Mouse (Mus musculus) midbrain, postnatal 0 days (tissue): Measurements from ENCODE around the gene Kif13a. TPM values are rescaled to one million over a fixed set of nuclear protein-coding genes. Genes with fewer than 3 reads are reported as not detected.

Experiments used
- ATAC-seq: fragments of 200-750 bp; cut with Nextera tagmentation; 2 replicates; pipeline ENCODE4 v1.8.0; 2017; ENCODE audit warnings: moderate number of reproducible peaks, mild to moderate bottlenecking, moderate TSS enrichment, moderate library complexity; ENCODE audit not compliant: low FRiP score
- DNase-seq: peaks from one replicate; pipeline ENCODE4 v3.0.0-alpha.2; 2015; ENCODE audit warnings: low spot score
- H3K27ac ChIP-seq: fragments of 300-500 bp; sonication (generic); 2 replicates; pipeline ENCODE4 v1.5.1; 2014; ENCODE audit warnings: low read depth, mild to moderate bottlenecking, low read length, mixed read lengths
- H3K27me3 ChIP-seq: fragments of 300-500 bp; sonication (generic); 2 replicates; pipeline ENCODE4 v1.6.1; 2014; ENCODE audit warnings: low read length, control low read depth, mixed read lengths; ENCODE audit not compliant: insufficient read depth
- H3K36me3 ChIP-seq: fragments of 300-500 bp; sonication (generic); 2 replicates; pipeline ENCODE4 v1.6.1; 2014; ENCODE audit warnings: low read length, control low read depth, mixed read lengths; ENCODE audit not compliant: insufficient read depth
- H3K4me1 ChIP-seq: fragments of 300-500 bp; sonication (generic); 2 replicates; pipeline ENCODE4 v1.6.1; 2014; ENCODE audit warnings: mild to moderate bottlenecking, control low read depth, antibody characterized with exemption, low read length, mixed read lengths; ENCODE audit not compliant: insufficient read depth
- H3K4me2 ChIP-seq: fragments of 300-500 bp; sonication (generic); 2 replicates; pipeline ENCODE4 v1.6.1; 2014; ENCODE audit warnings: low read depth, mild to moderate bottlenecking, low read length, mixed read lengths; ENCODE audit not compliant: poor library complexity, severe bottlenecking
- H3K4me3 ChIP-seq: fragments of 300-500 bp; sonication (generic); 2 replicates; pipeline ENCODE4 v1.5.1; 2014; ENCODE audit warnings: low read depth, mild to moderate bottlenecking, low read length, moderate library complexity
- H3K9ac ChIP-seq: fragments of 300-500 bp; sonication (generic); replicated peaks from 2 replicates; pipeline ENCODE4 v1.6.1; 2014; ENCODE audit warnings: mild to moderate bottlenecking, low read length, moderate library complexity, mixed read lengths; ENCODE audit not compliant: poor library complexity, severe bottlenecking
- H3K9me3 ChIP-seq: fragments of 300-500 bp; sonication (generic); 2 replicates; pipeline ENCODE4 v1.6.1; 2016; ENCODE audit warnings: low read length, control low read depth
- CTCF ChIP-seq: IDR thresholded peaks from 2 replicates; pipeline ENCODE4 v1.5.1; 2016; ENCODE audit warnings: antibody characterized with exemption, mild to moderate bottlenecking
- WGBS: fragments of 180-500 bp; shearing (Covaris S2); extraction: QIAGEN DNeasy Blood & Tissue Kit; methylation state at CpG from one replicate; pipeline ENCODE4 v1.1.7; 2014; 5-methylcytosine and 5-hydroxymethylcytosine counted together
- polyA plus RNA-seq: library from polyadenylated mRNA; unstranded; fragments of >200 nt; fragmentation: Nextera tagmentation; extraction: Ambion mirVana; gene quantifications from 2 replicates; pipeline ENCODE4 v1.2.1, GENCODE M21; 2015
- total RNA-seq: library from RNA; depleted of rRNA; stranded (reverse); fragments of >200 nt; gene quantifications from 2 replicates; pipeline ENCODE4 v1.2.3, GENCODE M21; 2014

Kif13a gene
- total and polyA plus RNA-seq, 2 experiments from 2014 or later, result 10.1 to 31.7 TPM

GRCm38 (mm10) chr13:46832956-46833355 lies 96.7 kb downstream of the Kif13a start:
- ATAC-seq (no peak), DNase-seq (no peak)
- Histone ChIP-seq H3K4me1 (no peaks in the 10 kb centered on the region), H3K9me3 (no peaks in the 10 kb centered on the region), H3K27me3 (no peaks in the 10 kb centered on the region), H3K9ac (no peak overlapping the region), H3K36me3 (peaks cover 8% of the 10 kb centered on the region; the same call in 1 of the 2 replicates), H3K27ac (no peak overlapping the region), H3K4me2 (no peak overlapping the region), H3K4me3 (no peak overlapping the region)
- peak; percentile 65 for TF ChIP-seq CTCF
- WGBS, result 78% methylated on average over 3 of the region's 3 CpGs

- over 99% methylated on average over 4 of the region's 4 CpGs for WGBS
Observed at GRCm38 (mm10) chr13:46823271-46823670, 106.4 kb downstream of the Kif13a start.

GRCm38 (mm10) chr13:46822200-46822599 lies 107.5 kb downstream of the Kif13a start:
- Histone ChIP-seq H3K9me3 (no peaks in the 10 kb centered on the region), H3K4me2 (no peak overlapping the region), H3K27me3 (no peaks in the 10 kb centered on the region), H3K9ac (no peak overlapping the region), H3K4me3 (no peak overlapping the region), H3K36me3 (peaks cover 16% of the 10 kb centered on the region; the same call in 1 of the 2 replicates), H3K27ac (no peak overlapping the region), H3K4me1 (no peaks in the 10 kb centered on the region)
- DNase-seq (no peak), ATAC-seq (no peak)
- 66% methylated on average over 8 of the region's 8 CpGs for WGBS
- no peak for TF ChIP-seq CTCF

More at GRCm38 (mm10) chr13:46823271-46823670, 106.4 kb downstream of the Kif13a start:
- ATAC-seq (no peak), DNase-seq (no peak)
- no peak overlapping the region for H3K4me3 ChIP-seq
- no peak overlapping the region for H3K4me2 ChIP-seq
- no peaks in the 10 kb centered on the region for H3K9me3 ChIP-seq
- H3K27ac ChIP-seq, result no peak overlapping the region
- no peaks in the 10 kb centered on the region for H3K4me1 ChIP-seq
- TF ChIP-seq CTCF, result no peak
- H3K9ac ChIP-seq, result no peak overlapping the region
- H3K27me3 ChIP-seq, result no peaks in the 10 kb centered on the region
- peaks cover 20% of the 10 kb centered on the region for H3K36me3 ChIP-seq

GRCm38 (mm10) chr13:46819729-46820223 lies 109.9 kb downstream of the Kif13a start:
- H3K4me1 ChIP-seq, result no peaks in the 10 kb centered on the region
- H3K27ac ChIP-seq, result peak overlapping the region; percentile 49
- no peaks in the 10 kb centered on the region for H3K27me3 ChIP-seq
- no peak overlapping the region for H3K9ac ChIP-seq
- peak; percentile 63 for DNase-seq
- no peaks in the 10 kb centered on the region for H3K9me3 ChIP-seq
- peak overlapping the region; percentile 42 for H3K4me2 ChIP-seq
- H3K4me3 ChIP-seq, result peak overlapping the region; percentile 12; the same call in 1 of the 2 replicates
- WGBS, result 32% methylated on average over 13 of the region's 13 CpGs
- no peak for TF ChIP-seq CTCF
- peak; percentile 78 for ATAC-seq
- peaks cover 17% of the 10 kb centered on the region for H3K36me3 ChIP-seq

GRCm38 (mm10) chr13:46819202-46819728 lies 110.4 kb downstream of the Kif13a start:
- ATAC-seq (0 out of 2 replicates have a peak, but pooled peaks have one; percentile 53), DNase-seq (peak; percentile 19)
- TF ChIP-seq CTCF, result peak; percentile 73
- H3K4me2 ChIP-seq, result peak overlapping the region; percentile 42
- no peaks in the 10 kb centered on the region for H3K9me3 ChIP-seq
- H3K27me3 ChIP-seq, result no peaks in the 10 kb centered on the region
- no peak overlapping the region for H3K9ac ChIP-seq
- H3K36me3 ChIP-seq, result peaks cover 14% of the 10 kb centered on the region
- H3K4me1 ChIP-seq, result no peaks in the 10 kb centered on the region
- H3K27ac ChIP-seq, result peak overlapping the region; percentile 49
- H3K4me3 ChIP-seq, result peak overlapping the region; percentile 12; the same call in 1 of the 2 replicates
- WGBS, result 24% methylated on average over 8 of the region's 8 CpGs

- no peak for DNase-seq
- TF ChIP-seq CTCF, result no peak
- H3K27ac ChIP-seq, result no peak overlapping the region
- H3K27me3 ChIP-seq, result no peaks in the 10 kb centered on the region
- H3K36me3 ChIP-seq, result peaks cover 12% of the 10 kb centered on the region
- ATAC-seq, result no peak
- H3K9me3 ChIP-seq, result no peaks in the 10 kb centered on the region
- H3K4me2 ChIP-seq, result no peak overlapping the region
- no peak overlapping the region for H3K4me3 ChIP-seq
- WGBS, result 88% methylated on average over 9 of the region's 9 CpGs
- no peaks in the 10 kb centered on the region for H3K4me1 ChIP-seq
- no peak overlapping the region for H3K9ac ChIP-seq
Observed at GRCm38 (mm10) chr13:46818374-46818773, 111.3 kb downstream of the Kif13a start.
